Mouse (Mus musculus): Measurements from ENCODE around the gene Efcab9. TPM values are rescaled to one million over a fixed set of nuclear protein-coding genes. Genes with fewer than 3 reads are reported as not detected.

The Efcab9 gene
- polyA plus RNA-seq, 1 experiment: not detected

- no peak for TF ChIP-seq EP300 (IDR thresholded peaks at IDR 0.05; ENCODE audit: insufficient read depth, low read depth, low read length)
- no peak for TF ChIP-seq CTCF (IDR thresholded peaks at IDR 0.05; ENCODE audit: low read depth, low read length)
- no peak for TF ChIP-seq POLR2A (IDR thresholded peaks at IDR 0.05; ENCODE audit: insufficient read depth, low read length)
- H3K9me3 ChIP-seq (replicated peaks; ENCODE audit: control insufficient read depth, insufficient read depth, low read length, poor library complexity, severe bottlenecking): no peaks in the 10 kb centered on the region
- peaks cover 4% of the 10 kb centered on the region for H3K4me1 ChIP-seq (ENCODE audit: control insufficient read depth, insufficient read depth, low read length)
- no peak overlapping the region for H3K9ac ChIP-seq (ENCODE audit: low read depth, poor library complexity, severe bottlenecking)
- no peaks in the 10 kb centered on the region for H3K36me3 ChIP-seq (ENCODE audit: control insufficient read depth, insufficient read depth, low read length, poor library complexity, severe bottlenecking)
- H3K27me3 ChIP-seq (ENCODE audit: control insufficient read depth, insufficient read depth, low read length, poor library complexity, severe bottlenecking): no peaks in the 10 kb centered on the region
- no peak overlapping the region for H3K27ac ChIP-seq (ENCODE audit: insufficient read depth, low read length)
- no peak overlapping the region for H3K4me3 ChIP-seq (ENCODE audit: low read depth, low read length)
Measured at GRCm38 (mm10) chr11:32565088-32565487, 33.2 kb upstream of the Efcab9 start.

DNA sequence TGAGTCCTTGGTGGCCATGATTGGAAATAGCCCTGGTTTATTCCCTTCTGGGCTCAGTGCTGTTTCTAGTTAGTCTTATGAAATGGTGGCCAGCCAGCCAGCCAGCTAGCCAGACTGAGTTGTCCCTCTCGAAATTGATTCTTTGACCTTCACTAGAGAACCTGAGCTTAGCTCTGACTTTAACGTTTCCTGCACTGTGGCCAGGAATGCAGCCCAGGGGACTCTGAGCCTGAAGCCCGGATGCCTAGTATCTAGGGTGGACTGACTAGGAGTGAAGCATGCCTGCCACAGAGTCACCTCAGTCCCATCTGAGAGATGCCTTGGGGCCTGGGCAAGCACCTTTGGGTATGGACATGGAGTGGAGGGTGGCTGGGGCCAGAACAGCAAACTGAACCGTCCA lies 32.7 kb upstream of the Efcab9 start:
- H3K9ac ChIP-seq (ENCODE audit: low read depth, poor library complexity, severe bottlenecking): no peak overlapping the region
- no peaks in the 10 kb centered on the region for H3K36me3 ChIP-seq (ENCODE audit: control insufficient read depth, insufficient read depth, low read length, poor library complexity, severe bottlenecking)
- peaks cover 4% of the 10 kb centered on the region for H3K4me1 ChIP-seq (ENCODE audit: control insufficient read depth, insufficient read depth, low read length)
- no peak for TF ChIP-seq CTCF (IDR thresholded peaks at IDR 0.05; ENCODE audit: low read depth, low read length)
- no peak for TF ChIP-seq POLR2A (IDR thresholded peaks at IDR 0.05; ENCODE audit: insufficient read depth, low read length)
- no peak for TF ChIP-seq EP300 (IDR thresholded peaks at IDR 0.05; ENCODE audit: insufficient read depth, low read depth, low read length)
- H3K27ac ChIP-seq (ENCODE audit: insufficient read depth, low read length): no peak overlapping the region
- no peaks in the 10 kb centered on the region for H3K27me3 ChIP-seq (ENCODE audit: control insufficient read depth, insufficient read depth, low read length, poor library complexity, severe bottlenecking)
- H3K9me3 ChIP-seq (replicated peaks; ENCODE audit: control insufficient read depth, insufficient read depth, low read length, poor library complexity, severe bottlenecking): no peaks in the 10 kb centered on the region
- no peak overlapping the region for H3K4me3 ChIP-seq (ENCODE audit: low read depth, low read length)

DNA sequence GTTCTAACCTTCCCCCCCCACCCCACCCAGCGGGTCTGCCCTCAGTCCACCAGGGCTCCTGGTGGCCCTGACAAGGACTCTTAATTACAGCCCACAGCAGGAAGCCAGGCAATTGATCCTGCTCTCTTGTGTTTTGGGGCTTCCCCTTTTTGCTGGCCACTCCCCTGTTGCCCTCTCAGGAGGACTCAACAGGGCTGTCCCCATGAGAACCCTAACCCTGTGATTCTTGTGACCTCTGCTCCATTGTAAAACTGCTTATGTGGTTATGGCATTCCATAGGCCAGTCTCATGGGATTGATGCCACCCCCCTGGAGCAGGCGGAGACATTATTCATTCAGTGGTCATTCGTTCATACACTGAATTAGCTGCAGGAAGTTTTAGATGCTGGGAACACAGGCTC lies 31.8 kb upstream of the Efcab9 start:
- Histone ChIP-seq H3K27ac (ENCODE audit: insufficient read depth, low read length) (no peak overlapping the region), H3K4me3 (ENCODE audit: low read depth, low read length) (no peak overlapping the region), H3K36me3 (ENCODE audit: control insufficient read depth, insufficient read depth, low read length, poor library complexity, severe bottlenecking) (no peaks in the 10 kb centered on the region), H3K9me3 (replicated peaks; ENCODE audit: control insufficient read depth, insufficient read depth, low read length, poor library complexity, severe bottlenecking) (no peaks in the 10 kb centered on the region), H3K4me1 (ENCODE audit: control insufficient read depth, insufficient read depth, low read length) (peaks cover 4% of the 10 kb centered on the region), H3K27me3 (ENCODE audit: control insufficient read depth, insufficient read depth, low read length, poor library complexity, severe bottlenecking) (no peaks in the 10 kb centered on the region), H3K9ac (ENCODE audit: low read depth, poor library complexity, severe bottlenecking) (no peak overlapping the region)
- TF ChIP-seq POLR2A (IDR thresholded peaks at IDR 0.05; ENCODE audit: insufficient read depth, low read length): no peak
- no peak for TF ChIP-seq CTCF (IDR thresholded peaks at IDR 0.05; ENCODE audit: low read depth, low read length)
- TF ChIP-seq EP300 (IDR thresholded peaks at IDR 0.05; ENCODE audit: insufficient read depth, low read depth, low read length): no peak

DNA sequence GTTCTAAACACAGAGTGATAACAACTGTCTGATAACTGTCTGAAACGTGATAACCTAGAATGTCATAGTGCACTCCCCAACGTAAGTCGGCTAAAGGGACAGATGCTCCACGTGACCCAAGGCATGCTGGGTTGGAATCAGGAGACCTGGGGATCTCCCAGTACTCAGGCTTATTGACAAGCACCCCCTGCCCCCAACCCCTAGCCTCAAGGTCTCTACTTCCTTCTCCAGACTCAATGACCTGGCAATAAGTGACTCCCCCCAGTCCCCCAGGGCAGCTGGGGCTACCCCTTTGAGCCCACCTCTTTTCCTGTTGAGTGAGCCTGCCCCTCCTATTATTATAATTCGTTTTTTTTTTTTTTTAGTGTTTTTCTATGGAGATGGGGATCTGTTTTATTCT lies 30.8 kb upstream of the Efcab9 start:
- Histone ChIP-seq H3K27ac (ENCODE audit: insufficient read depth, low read length) (no peak overlapping the region), H3K4me1 (ENCODE audit: control insufficient read depth, insufficient read depth, low read length) (peaks cover 4% of the 10 kb centered on the region)

GRCm38 (mm10) chr11:32561465-32562355 lies 29.8 kb upstream of the Efcab9 start:
- no peaks in the 10 kb centered on the region for H3K27me3 ChIP-seq (ENCODE audit: control insufficient read depth, insufficient read depth, low read length, poor library complexity, severe bottlenecking)
- H3K4me1 ChIP-seq (ENCODE audit: control insufficient read depth, insufficient read depth, low read length): no peaks in the 10 kb centered on the region
- no peaks in the 10 kb centered on the region for H3K9me3 ChIP-seq (replicated peaks; ENCODE audit: control insufficient read depth, insufficient read depth, low read length, poor library complexity, severe bottlenecking)
- TF ChIP-seq EP300 (IDR thresholded peaks at IDR 0.05; ENCODE audit: insufficient read depth, low read depth, low read length) (no peak), CTCF (IDR thresholded peaks at IDR 0.05; ENCODE audit: low read depth, low read length) (no peak), POLR2A (IDR thresholded peaks at IDR 0.05; ENCODE audit: insufficient read depth, low read length) (no peak)
- H3K36me3 ChIP-seq (ENCODE audit: control insufficient read depth, insufficient read depth, low read length, poor library complexity, severe bottlenecking): no peaks in the 10 kb centered on the region
- no peak overlapping the region for H3K9ac ChIP-seq (ENCODE audit: low read depth, poor library complexity, severe bottlenecking)
- no peak overlapping the region for H3K4me3 ChIP-seq (ENCODE audit: low read depth, low read length)
- no peak overlapping the region for H3K27ac ChIP-seq (ENCODE audit: insufficient read depth, low read length)

More for the DNA sequence above, 30.8 kb upstream of the Efcab9 start:
- Histone ChIP-seq H3K4me3 (ENCODE audit: low read depth, low read length) (no peak overlapping the region), H3K9ac (ENCODE audit: low read depth, poor library complexity, severe bottlenecking) (no peak overlapping the region), H3K36me3 (ENCODE audit: control insufficient read depth, insufficient read depth, low read length, poor library complexity, severe bottlenecking) (no peaks in the 10 kb centered on the region), H3K9me3 (replicated peaks; ENCODE audit: control insufficient read depth, insufficient read depth, low read length, poor library complexity, severe bottlenecking) (no peaks in the 10 kb centered on the region), H3K27me3 (ENCODE audit: control insufficient read depth, insufficient read depth, low read length, poor library complexity, severe bottlenecking) (no peaks in the 10 kb centered on the region)
- TF ChIP-seq EP300 (IDR thresholded peaks at IDR 0.05; ENCODE audit: insufficient read depth, low read depth, low read length) (no peak), CTCF (IDR thresholded peaks at IDR 0.05; ENCODE audit: low read depth, low read length) (no peak), POLR2A (IDR thresholded peaks at IDR 0.05; ENCODE audit: insufficient read depth, low read length) (no peak)

All from ES-Bruce4 (cell line).